Mouse (Mus musculus): ENCODE measurements around the gene Lpar6. TPM values are rescaled to one million over a fixed set of nuclear protein-coding genes. Genes with fewer than 3 reads are reported as not detected.

Gene Lpar6
- polyA plus RNA-seq, 1 experiment from 2014 or later: 16.0 TPM

- H3K4me3 ChIP-seq (ENCODE audit: low read depth, low read length): no peak overlapping the region
- H3K27me3 ChIP-seq (ENCODE audit: control insufficient read depth, insufficient read depth, low read length): no peaks in the 10 kb centered on the region
- H3K4me1 ChIP-seq (ENCODE audit: control insufficient read depth, insufficient read depth, low read length): no peaks in the 10 kb centered on the region
- no peak for ATAC-seq (ENCODE audit: insufficient read depth, low FRiP score, low TSS enrichment)
- no peak overlapping the region for H3K27ac ChIP-seq (ENCODE audit: low read depth, low read length)
- no peak overlapping the region for H3K4me2 ChIP-seq (ENCODE audit: low read depth)
- 86% methylated on average over 3 of the region's 3 CpGs for WGBS
- no peak for DNase-seq (ENCODE audit: low spot score)
- no peak overlapping the region for H3K9ac ChIP-seq (ENCODE audit: low read length)
- H3K36me3 ChIP-seq (ENCODE audit: control insufficient read depth, insufficient read depth, low read length): 0 out of 2 replicates have a peak, but pooled peaks cover 4% of the 10 kb centered on the region
- H3K9me3 ChIP-seq (ENCODE audit: control insufficient read depth, low read length): no peaks in the 10 kb centered on the region
These were observed 28.5 kb downstream of the Lpar6 start for GRCm38 (mm10) chr14:73266166-73266565.

GRCm38 (mm10) chr14:73271807-73272206 lies 34.1 kb downstream of the Lpar6 start:
- Histone ChIP-seq H3K27me3 (ENCODE audit: control insufficient read depth, insufficient read depth, low read length) (no peaks in the 10 kb centered on the region), H3K9ac (ENCODE audit: low read length) (no peak overlapping the region), H3K4me1 (ENCODE audit: control insufficient read depth, insufficient read depth, low read length) (peaks cover 4% of the 10 kb centered on the region; the same call in 1 of the 2 replicates), H3K4me3 (ENCODE audit: low read depth, low read length) (no peak overlapping the region), H3K4me2 (ENCODE audit: low read depth) (no peak overlapping the region), H3K9me3 (ENCODE audit: control insufficient read depth, low read length) (no peaks in the 10 kb centered on the region), H3K36me3 (ENCODE audit: control insufficient read depth, insufficient read depth, low read length) (no peaks in the 10 kb centered on the region; the same call in 1 of the 2 replicates), H3K27ac (ENCODE audit: low read depth, low read length) (no peak overlapping the region)
- DNase-seq (ENCODE audit: low spot score): no peak
- 53% methylated on average over 5 of the region's 5 CpGs for WGBS
- ATAC-seq (ENCODE audit: insufficient read depth, low FRiP score, low TSS enrichment): no peak

- Histone ChIP-seq H3K9me3 (ENCODE audit: control insufficient read depth, low read length) (no peaks in the 10 kb centered on the region), H3K27ac (ENCODE audit: low read depth, low read length) (no peak overlapping the region), H3K36me3 (ENCODE audit: control insufficient read depth, insufficient read depth, low read length) (no peaks in the 10 kb centered on the region; the same call in 1 of the 2 replicates), H3K4me1 (ENCODE audit: control insufficient read depth, insufficient read depth, low read length) (no peaks in the 10 kb centered on the region), H3K4me3 (ENCODE audit: low read depth, low read length) (no peak overlapping the region), H3K4me2 (ENCODE audit: low read depth) (no peak overlapping the region), H3K27me3 (ENCODE audit: control insufficient read depth, insufficient read depth, low read length) (no peaks in the 10 kb centered on the region), H3K9ac (ENCODE audit: low read length) (no peak overlapping the region)
- DNase-seq (ENCODE audit: low spot score) (no peak), ATAC-seq (ENCODE audit: insufficient read depth, low FRiP score, low TSS enrichment) (no peak)
- 87% methylated on average over 6 of the region's 6 CpGs for whole genome bisulfite sequencing
These were observed 41.4 kb downstream of the Lpar6 start for GRCm38 (mm10) chr14:73279096-73279495.

GRCm38 (mm10) chr14:73280996-73281395 lies 43.3 kb downstream of the Lpar6 start:
- DNase-seq (ENCODE audit: low spot score): no peak
- Histone ChIP-seq H3K27me3 (ENCODE audit: control insufficient read depth, insufficient read depth, low read length) (no peaks in the 10 kb centered on the region), H3K4me2 (ENCODE audit: low read depth) (no peak overlapping the region), H3K4me1 (ENCODE audit: control insufficient read depth, insufficient read depth, low read length) (no peaks in the 10 kb centered on the region), H3K9me3 (ENCODE audit: control insufficient read depth, low read length) (no peaks in the 10 kb centered on the region), H3K27ac (ENCODE audit: low read depth, low read length) (no peak overlapping the region), H3K9ac (ENCODE audit: low read length) (no peak overlapping the region), H3K4me3 (ENCODE audit: low read depth, low read length) (no peak overlapping the region), H3K36me3 (ENCODE audit: control insufficient read depth, insufficient read depth, low read length) (no peaks in the 10 kb centered on the region)
- no peak for ATAC-seq (ENCODE audit: insufficient read depth, low FRiP score, low TSS enrichment)
- WGBS: 18% methylated on average over 1 of the region's 1 CpGs

GRCm38 (mm10) chr14:73289915-73290314 lies 52.2 kb downstream of the Lpar6 start:
- no peak overlapping the region for H3K4me3 ChIP-seq (ENCODE audit: low read depth, low read length)
- H3K27me3 ChIP-seq (ENCODE audit: control insufficient read depth, insufficient read depth, low read length): no peaks in the 10 kb centered on the region
- WGBS: 96% methylated on average over 2 of the region's 2 CpGs
- no peak overlapping the region for H3K27ac ChIP-seq (ENCODE audit: low read depth, low read length)
- H3K4me1 ChIP-seq (ENCODE audit: control insufficient read depth, insufficient read depth, low read length): no peaks in the 10 kb centered on the region
- H3K36me3 ChIP-seq (ENCODE audit: control insufficient read depth, insufficient read depth, low read length): no peaks in the 10 kb centered on the region
- no peak overlapping the region for H3K4me2 ChIP-seq (ENCODE audit: low read depth)
- no peaks in the 10 kb centered on the region for H3K9me3 ChIP-seq (ENCODE audit: control insufficient read depth, low read length)
- no peak overlapping the region for H3K9ac ChIP-seq (ENCODE audit: low read length)
- no peak for ATAC-seq (ENCODE audit: insufficient read depth, low FRiP score, low TSS enrichment)
- DNase-seq (ENCODE audit: low spot score): no peak

- no peak overlapping the region for H3K9ac ChIP-seq (ENCODE audit: low read length)
- H3K4me3 ChIP-seq (ENCODE audit: low read depth, low read length): no peak overlapping the region
- no peaks in the 10 kb centered on the region for H3K36me3 ChIP-seq (ENCODE audit: control insufficient read depth, insufficient read depth, low read length)
- no peak overlapping the region for H3K4me2 ChIP-seq (ENCODE audit: low read depth)
- no peak overlapping the region for H3K27ac ChIP-seq (ENCODE audit: low read depth, low read length)
- 60% methylated on average over 1 of the region's 1 CpGs for WGBS
- no peaks in the 10 kb centered on the region for H3K4me1 ChIP-seq (ENCODE audit: control insufficient read depth, insufficient read depth, low read length)
- no peaks in the 10 kb centered on the region for H3K27me3 ChIP-seq (ENCODE audit: control insufficient read depth, insufficient read depth, low read length)
- DNase-seq (ENCODE audit: low spot score) (no peak), ATAC-seq (ENCODE audit: insufficient read depth, low FRiP score, low TSS enrichment) (no peak)
- H3K9me3 ChIP-seq (ENCODE audit: control insufficient read depth, low read length): no peaks in the 10 kb centered on the region
These were observed 54.7 kb downstream of the Lpar6 start for GRCm38 (mm10) chr14:73292434-73292833.

MicroRNA genes within 50 kb of the gene (microRNA counts, 519-probe panel; counts per million panel counts)
- microRNA mmu-miR-687: 171 counts per million, percentile 57 among the panel's probes with 10 or more counts

Small RNAs within 50 kb of the gene (microRNA-seq; reads per million reads assigned to microRNA genes)
- gene Mir687: not detected

Other genes with a start within 250 kb of the Lpar6 start
- 0.28 TPM in 1 of 2 replicates, not detected in the other for gene Cysltr2, start 188.8 kb upstream of the Lpar6 start, polyA plus RNA-seq (2014; fragmentation: Nextera tagmentation; extraction: Ambion mirVana)
- 156 and 167 TPM in 2 replicates for gene Rcbtb2, start 114.9 kb upstream of the Lpar6 start, polyA plus RNA-seq (2014; fragmentation: Nextera tagmentation; extraction: Ambion mirVana)
- 51.6 and 51.8 TPM in 2 replicates for gene Rb1, start 87.9 kb downstream of the Lpar6 start, polyA plus RNA-seq (2014; fragmentation: Nextera tagmentation; extraction: Ambion mirVana)
- gene Itm2b, start 147.4 kb downstream of the Lpar6 start, polyA plus RNA-seq (2014; fragmentation: Nextera tagmentation; extraction: Ambion mirVana): 349 and 359 TPM in 2 replicates